Mouse (Mus musculus) testis, adult 2 months (tissue): Measurements from ENCODE around the gene Camta1.

Experiments used
- CTCF ChIP-seq: fragments of 200-500 bp; IDR thresholded peaks from 2 replicates; pipeline ENCODE4 v1.5.1; 2012; ENCODE audit warnings: low read depth, mild to moderate bottlenecking, inconsistent platforms, low read length, moderate library complexity; ENCODE audit not compliant: control insufficient read depth, insufficient read depth, insufficient replicate concordance
- POLR2A ChIP-seq: fragments of 200-500 bp; IDR thresholded peaks from 2 replicates; pipeline ENCODE4 v1.6.1; 2012; ENCODE audit warnings: low read depth, mild to moderate bottlenecking, inconsistent platforms, low read length, moderate library complexity; ENCODE audit not compliant: control insufficient read depth

DNA sequence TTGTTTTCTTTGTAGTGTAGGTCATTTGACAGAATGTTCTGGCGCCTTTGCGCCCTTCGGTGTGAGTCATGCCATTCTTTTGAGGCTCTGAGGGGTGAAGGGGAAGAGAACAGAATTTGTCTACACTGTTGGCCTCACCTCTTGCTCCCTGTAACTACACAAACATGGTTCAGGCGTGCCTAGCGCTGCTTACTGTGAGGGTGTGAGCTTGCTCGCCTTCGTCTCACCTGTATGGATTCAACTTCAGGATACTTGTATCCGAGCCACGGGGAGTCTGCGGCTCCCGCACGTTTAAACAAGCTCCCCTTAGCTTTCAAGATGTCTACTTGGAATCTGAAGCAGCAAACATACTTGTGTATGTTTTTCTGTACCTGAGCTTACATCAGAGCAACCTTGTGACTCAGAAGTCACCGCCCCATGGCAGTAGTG is 990.7 kb downstream of the Camta1 start:
- TF ChIP-seq CTCF, result no peak
- TF ChIP-seq POLR2A, result no peak
